Mouse (Mus musculus): ENCODE data around the gene Gm10065. TPM values are rescaled to one million over a fixed set of nuclear protein-coding genes. Genes with fewer than 3 reads are reported as not detected.
"Not testable (repeated sequence)": the region's sequence is repeated elsewhere in the genome, so short reads cannot be mapped to it uniquely, and the experiment has no call there.

Gene Gm10065
- polyA plus RNA-seq (2015; fragmentation: Nextera tagmentation; extraction: Ambion mirVana): not detected in 2 replicates

GRCm38 (mm10) chr13:21478759-21479670 lies at the start of gene Gm10065, which contains the start of gene Zkscan4:
Gene Gm10065, minus strand, starts transcription at chr13:21479441.
Gene Zkscan4, plus strand, starts transcription at chr13:21478907.
- ATAC-seq: peak; percentile 90
- not testable (repeated sequence) for H3K4me1 ChIP-seq; H3K36me3 ChIP-seq (ENCODE audit: poor library complexity, severe bottlenecking); H3K27me3 ChIP-seq; H3K9me3 ChIP-seq (replicated peaks)
- 5% methylated on average over 26 of the region's 31 CpGs for WGBS
- H3K27ac ChIP-seq: peak within 1 kb of the TSS; percentile 73
- H3K4me2 ChIP-seq: peak within 1 kb of the TSS; percentile 68
- H3K4me3 ChIP-seq: peak within 1 kb of the TSS; percentile 64
- H3K9ac ChIP-seq: peak within 1 kb of the TSS; percentile 71

- H3K9me3 ChIP-seq (replicated peaks): no peaks in the 10 kb centered on the region
- peaks cover 3% of the 10 kb centered on the region; the same call in 1 of the 2 replicates for H3K4me1 ChIP-seq
- peak overlapping the region; percentile 65 for H3K4me3 ChIP-seq
- H3K27me3 ChIP-seq: no peaks in the 10 kb centered on the region
- ATAC-seq: peak; percentile 100
- H3K4me2 ChIP-seq: peak overlapping the region; percentile 63
- no peaks in the 10 kb centered on the region for H3K36me3 ChIP-seq (ENCODE audit: poor library complexity, severe bottlenecking)
- WGBS: under 1% methylated on average over 21 of the region's 21 CpGs
- H3K9ac ChIP-seq: peak overlapping the region; percentile 68
- peak overlapping the region; percentile 69 for H3K27ac ChIP-seq
Measured at GRCm38 (mm10) chr13:21506221-21506649, 27.0 kb upstream of the Gm10065 start.

GRCm38 (mm10) chr13:21502296-21502695 lies 23.1 kb upstream of the Gm10065 start:
- 90% methylated on average over 5 of the region's 5 CpGs for WGBS
- Histone ChIP-seq H3K36me3 (ENCODE audit: poor library complexity, severe bottlenecking) (no peaks in the 10 kb centered on the region), H3K4me2 (no peak overlapping the region), H3K27ac (no peak overlapping the region), H3K9ac (no peak overlapping the region), H3K9me3 (replicated peaks) (no peaks in the 10 kb centered on the region), H3K4me3 (no peak overlapping the region), H3K4me1 (peaks cover 3% of the 10 kb centered on the region; the same call in 1 of the 2 replicates), H3K27me3 (no peaks in the 10 kb centered on the region)
- ATAC-seq: no peak

- not testable (repeated sequence) for ATAC-seq; H3K36me3 ChIP-seq (ENCODE audit: poor library complexity, severe bottlenecking); H3K27ac ChIP-seq; H3K4me2 ChIP-seq; H3K9ac ChIP-seq; H3K4me3 ChIP-seq; H3K4me1 ChIP-seq; H3K9me3 ChIP-seq (replicated peaks); H3K27me3 ChIP-seq
- 85% methylated on average over 17 of the region's 17 CpGs for WGBS
Measured at GRCm38 (mm10) chr13:21501182-21501581, 21.9 kb upstream of the Gm10065 start, which contains the start of gene Gm11273. Gene Gm11273, minus strand, starts transcription at chr13:21501418.

GRCm38 (mm10) chr13:21495080-21495479 lies 15.8 kb upstream of the Gm10065 start, which contains the start of gene AK157302:
Gene AK157302, plus strand, starts transcription at chr13:21495223.
- Histone ChIP-seq H3K4me3 (no peak within 1 kb of the TSS), H3K27me3 (no peaks in the 10 kb centered on the region), H3K36me3 (ENCODE audit: poor library complexity, severe bottlenecking) (no peaks in the 10 kb centered on the region), H3K27ac (no peak within 1 kb of the TSS), H3K9ac (no peak within 1 kb of the TSS), H3K4me2 (no peak within 1 kb of the TSS), H3K4me1 (no peaks in the 10 kb centered on the region), H3K9me3 (replicated peaks) (no peaks in the 10 kb centered on the region)
- 95% methylated on average over 21 of the region's 21 CpGs for WGBS
- no peak for ATAC-seq

GRCm38 (mm10) chr13:21492847-21493246 lies 13.6 kb upstream of the Gm10065 start:
- H3K9ac ChIP-seq: no peak overlapping the region
- H3K4me2 ChIP-seq: no peak overlapping the region
- 92% methylated on average over 5 of the region's 5 CpGs for WGBS
- no peak for ATAC-seq
- H3K4me3 ChIP-seq: no peak overlapping the region
- no peaks in the 10 kb centered on the region for H3K9me3 ChIP-seq (replicated peaks)
- H3K36me3 ChIP-seq (ENCODE audit: poor library complexity, severe bottlenecking): no peaks in the 10 kb centered on the region
- no peaks in the 10 kb centered on the region for H3K27me3 ChIP-seq
- no peak overlapping the region for H3K27ac ChIP-seq
- H3K4me1 ChIP-seq: no peaks in the 10 kb centered on the region

GRCm38 (mm10) chr13:21486881-21487280 lies 7.6 kb upstream of the Gm10065 start:
- Histone ChIP-seq H3K9me3 (replicated peaks) (no peaks in the 10 kb centered on the region), H3K4me3 (no peak overlapping the region), H3K9ac (no peak overlapping the region), H3K27me3 (no peaks in the 10 kb centered on the region), H3K27ac (no peak overlapping the region), H3K4me2 (no peak overlapping the region), H3K4me1 (no peaks in the 10 kb centered on the region), H3K36me3 (ENCODE audit: poor library complexity, severe bottlenecking) (peaks cover 28% of the 10 kb centered on the region)
- no peak for ATAC-seq
- 89% methylated on average over 1 of the region's 1 CpGs for WGBS

- no peak overlapping the region for H3K9ac ChIP-seq
- no peaks in the 10 kb centered on the region for H3K9me3 ChIP-seq (replicated peaks)
- no peak overlapping the region for H3K4me2 ChIP-seq
- WGBS: 22% methylated on average over 4 of the region's 4 CpGs
- ATAC-seq: no peak
- H3K27me3 ChIP-seq: peaks cover 12% of the 10 kb centered on the region
- H3K27ac ChIP-seq: no peak overlapping the region
- H3K4me1 ChIP-seq: 0 out of 2 replicates have a peak, but pooled peaks cover 3% of the 10 kb centered on the region
- no peak overlapping the region for H3K4me3 ChIP-seq
- no peaks in the 10 kb centered on the region for H3K36me3 ChIP-seq (ENCODE audit: poor library complexity, severe bottlenecking)
Measured at GRCm38 (mm10) chr13:21472427-21472826, 6.8 kb downstream of the Gm10065 start.

GRCm38 (mm10) chr13:21469097-21469496 lies 10.1 kb downstream of the Gm10065 start:
- H3K4me1 ChIP-seq: 0 out of 2 replicates have a peak, but pooled peaks cover 3% of the 10 kb centered on the region
- peak overlapping the region; percentile 58; the same call in 1 of the 2 replicates for H3K4me3 ChIP-seq
- WGBS: 12% methylated on average over 9 of the region's 9 CpGs
- H3K36me3 ChIP-seq (ENCODE audit: poor library complexity, severe bottlenecking): no peaks in the 10 kb centered on the region
- peaks cover 17% of the 10 kb centered on the region for H3K27me3 ChIP-seq
- peak overlapping the region; percentile 78 for H3K4me2 ChIP-seq
- no peak for ATAC-seq
- no peaks in the 10 kb centered on the region for H3K9me3 ChIP-seq (replicated peaks)
- no peak overlapping the region for H3K27ac ChIP-seq
- H3K9ac ChIP-seq: no peak overlapping the region

- no peak within 1 kb of the TSS; the same call in 1 of the 2 replicates for H3K27ac ChIP-seq
- H3K9ac ChIP-seq: peak within 1 kb of the TSS; percentile 74
- H3K27me3 ChIP-seq: peaks cover 17% of the 10 kb centered on the region
- no peaks in the 10 kb centered on the region for H3K36me3 ChIP-seq (ENCODE audit: poor library complexity, severe bottlenecking)
- under 1% methylated on average over 53 of the region's 54 CpGs for WGBS
- peak within 1 kb of the TSS; percentile 78 for H3K4me2 ChIP-seq
- H3K4me3 ChIP-seq: peak within 1 kb of the TSS; percentile 58
- 0 out of 2 replicates have a peak, but pooled peaks cover 3% of the 10 kb centered on the region for H3K4me1 ChIP-seq
- ATAC-seq: peak; percentile 99
- no peaks in the 10 kb centered on the region for H3K9me3 ChIP-seq (replicated peaks)
Measured at GRCm38 (mm10) chr13:21468061-21469019, 10.9 kb downstream of the Gm10065 start, which contains the start of gene Nkapl. Gene Nkapl, minus strand, starts transcription at chr13:21468509.

GRCm38 (mm10) chr13:21467336-21467735 lies 11.9 kb downstream of the Gm10065 start:
- H3K4me3 ChIP-seq: peak overlapping the region; percentile 58; the same call in 1 of the 2 replicates
- H3K4me2 ChIP-seq: no peak overlapping the region
- no peaks in the 10 kb centered on the region for H3K36me3 ChIP-seq (ENCODE audit: poor library complexity, severe bottlenecking)
- no peak overlapping the region for H3K27ac ChIP-seq
- no peak for ATAC-seq
- H3K27me3 ChIP-seq: peaks cover 17% of the 10 kb centered on the region
- WGBS: 89% methylated on average over 10 of the region's 10 CpGs
- H3K9me3 ChIP-seq (replicated peaks): no peaks in the 10 kb centered on the region
- H3K4me1 ChIP-seq: 0 out of 2 replicates have a peak, but pooled peaks cover 3% of the 10 kb centered on the region
- no peak overlapping the region for H3K9ac ChIP-seq
